Mouse (Mus musculus): Measurements from ENCODE around the gene Yeats4. TPM values are rescaled to one million over a fixed set of nuclear protein-coding genes. Genes with fewer than 3 reads are reported as not detected.

Yeats4 gene
- total and polyA plus RNA-seq, 3 experiments, result 50.3 to 133 (median 110) TPM

GRCm38 (mm10) chr10:117206070-117206469 lies 18.2 kb downstream of the Yeats4 start:
- Histone ChIP-seq H3K9ac (ENCODE audit: insufficient read depth, low read depth) (no peak overlapping the region), H3K27me3 (replicated peaks) (no peaks in the 10 kb centered on the region), H3K4me3 (replicated peaks in 1 of 3; ENCODE audit: low read depth in 2 of 3, low read length in 2 of 3, poor library complexity in 1 of 3) (no peak overlapping the region), H3K27ac (ENCODE audit: insufficient read depth, low read depth) (no peak overlapping the region), H3K36me3 (replicated peaks in 1 of 2; ENCODE audit: control insufficient read depth in 1 of 2, insufficient read depth in 1 of 2, low read length in 1 of 2) (no peaks in the 10 kb centered on the region), H3K4me1 (ENCODE audit: control insufficient read depth in 1 of 2, insufficient read depth in 2 of 2) (peaks cover 4 to 14% of the 10 kb centered on the region in 2 experiments; a peak in 3 of 4 replicates), H3K79me2 (replicated peaks; ENCODE audit: control insufficient read depth, extremely low read depth, insufficient read depth, poor library complexity, severe bottlenecking) (no peaks in the 10 kb centered on the region), H3K4me2 (ENCODE audit: insufficient read depth, low read depth, poor library complexity, severe bottlenecking) (no peak overlapping the region), H3K9me3 (replicated peaks; ENCODE audit: low read length) (no peaks in the 10 kb centered on the region)
- in situ Hi-C loops (cut with MboI; ENCODE audit: low pct_ligation_motif_present, low pct_unique_long_range_greater_than_20kb, low sequenced_read_pairs) (loop anchor here (25.0 kb wide), 1 partner anchor 269 kb away; no protein-coding TSS in a partner anchor), dilution Hi-C loops (cut with MboI; ENCODE audit: extremely low pct_ligation_motif_present, extremely low pct_unique_long_range_greater_than_20kb, low sequenced_read_pairs) (no loop called here)
- no peak for DNase-seq (ENCODE audit: extremely low read depth)
- TF ChIP-seq PAX5 (IDR thresholded peaks at IDR 0.05; ENCODE audit: low read length) (no peak), CHD2 (IDR thresholded peaks at IDR 0.05; ENCODE audit: low read length) (no peak), MAX (IDR thresholded peaks at IDR 0.05; ENCODE audit: low read length) (no peak), MEF2A (IDR thresholded peaks at IDR 0.05; ENCODE audit: borderline replicate concordance, low read depth, low read length) (no peak), JUND (conservative IDR thresholded peaks at IDR 0.05; ENCODE audit: low read depth, low read length) (no peak), JUN (IDR thresholded peaks at IDR 0.05; ENCODE audit: insufficient read depth, low read depth, low read length) (no peak), POLR2A (IDR thresholded peaks at IDR 0.05; ENCODE audit: low read depth, low read length) (no peak), USF1 (IDR thresholded peaks at IDR 0.05; ENCODE audit: low read depth, low read length) (no peak), EP300 (IDR thresholded peaks at IDR 0.05; ENCODE audit: low read length) (no peak), ZNF384 (IDR thresholded peaks at IDR 0.05; ENCODE audit: low read depth, low read length) (no peak), ZMIZ1 (IDR thresholded peaks at IDR 0.05; ENCODE audit: low read depth, low read length) (no peak), TBP (conservative IDR thresholded peaks at IDR 0.05; ENCODE audit: low read depth, low read length) (no peak), UBTF (IDR thresholded peaks at IDR 0.05; ENCODE audit: low read depth, low read length) (no peak), ELF1 (IDR thresholded peaks at IDR 0.05; ENCODE audit: low read depth, low read length) (no peak), IRF4 (IDR thresholded peaks at IDR 0.05; ENCODE audit: low read depth, low read length) (no peak), NRF1 (IDR thresholded peaks at IDR 0.05; ENCODE audit: low read depth, low read length) (no peak), MXI1 (IDR thresholded peaks at IDR 0.05; ENCODE audit: low read depth, low read length) (no peak), ZC3H11A (IDR thresholded peaks at IDR 0.05; ENCODE audit: low read depth, low read length) (no peak), SIN3A (IDR thresholded peaks at IDR 0.05; ENCODE audit: low read length) (no peak), USF2 (conservative IDR thresholded peaks at IDR 0.05; ENCODE audit: low read depth, low read length) (no peak)

GRCm38 (mm10) chr10:117203558-117203981 lies 20.7 kb downstream of the Yeats4 start:
- H3K4me3 ChIP-seq (replicated peaks in 1 of 3; ENCODE audit: low read depth in 2 of 3, low read length in 2 of 3, poor library complexity in 1 of 3), result no peak overlapping the region
- no peak overlapping the region for H3K4me2 ChIP-seq (ENCODE audit: insufficient read depth, low read depth, poor library complexity, severe bottlenecking)
- H3K9me3 ChIP-seq (replicated peaks; ENCODE audit: low read length), result no peaks in the 10 kb centered on the region
- H3K9ac ChIP-seq (ENCODE audit: insufficient read depth, low read depth), result no peak overlapping the region
- DNase-seq (ENCODE audit: extremely low read depth), result no peak
- no peak for TF ChIP-seq SMC3 (IDR thresholded peaks at IDR 0.05; ENCODE audit: low read depth, low read length)
- TF ChIP-seq MAX (IDR thresholded peaks at IDR 0.05; ENCODE audit: low read length), result no peak
- peak; percentile 45 for TF ChIP-seq RAD21 (IDR thresholded peaks at IDR 0.05; ENCODE audit: low read depth, low read length)
- 0 out of 2 replicates have a peak, but pooled peaks have one; percentile 9 for TF ChIP-seq IRF4 (IDR thresholded peaks at IDR 0.05; ENCODE audit: low read depth, low read length)
- no peak for TF ChIP-seq MXI1 (IDR thresholded peaks at IDR 0.05; ENCODE audit: low read depth, low read length)
- TF ChIP-seq USF1 (IDR thresholded peaks at IDR 0.05; ENCODE audit: low read depth, low read length), result no peak
- no peak for TF ChIP-seq TCF12 (IDR thresholded peaks at IDR 0.05; ENCODE audit: low read depth, low read length)
- TF ChIP-seq NRF1 (IDR thresholded peaks at IDR 0.05; ENCODE audit: low read depth, low read length), result no peak
- no peak for TF ChIP-seq MAFK (IDR thresholded peaks at IDR 0.05; ENCODE audit: insufficient replicate concordance, low read length)
- no peak for TF ChIP-seq USF2 (conservative IDR thresholded peaks at IDR 0.05; ENCODE audit: low read depth, low read length)
- TF ChIP-seq GABPA (IDR thresholded peaks at IDR 0.05; ENCODE audit: insufficient replicate concordance, low read depth, low read length), result no peak
- TF ChIP-seq CTCF (conservative IDR thresholded peaks at IDR 0.05 in 1 of 2, IDR thresholded peaks at IDR 0.05 in 1 of 2; ENCODE audit: low read depth in 2 of 2, low read length in 2 of 2), result peak in 1 of 2 experiments; percentile 48; a peak in 2 of 4 replicates
- TF ChIP-seq ZC3H11A (IDR thresholded peaks at IDR 0.05; ENCODE audit: low read depth, low read length), result no peak
- TF ChIP-seq BHLHE40 (IDR thresholded peaks at IDR 0.05; ENCODE audit: low read depth, low read length), result peak; percentile 44; the same call in 1 of the 2 replicates
- TF ChIP-seq TBP (conservative IDR thresholded peaks at IDR 0.05; ENCODE audit: low read depth, low read length), result no peak
- TF ChIP-seq PAX5 (IDR thresholded peaks at IDR 0.05; ENCODE audit: low read length), result no peak
- H3K79me2 ChIP-seq (replicated peaks; ENCODE audit: control insufficient read depth, extremely low read depth, insufficient read depth, poor library complexity, severe bottlenecking), result no peaks in the 10 kb centered on the region
- dilution Hi-C loops (cut with MboI; ENCODE audit: extremely low pct_ligation_motif_present, extremely low pct_unique_long_range_greater_than_20kb, low sequenced_read_pairs) (no loop called here), in situ Hi-C loops (cut with MboI; ENCODE audit: low pct_ligation_motif_present, low pct_unique_long_range_greater_than_20kb, low sequenced_read_pairs) (loop anchor here (5.0 to 25.0 kb wide), 2 partner anchors 146 to 266 kb away; no protein-coding TSS in a partner anchor)
- no peaks in the 10 kb centered on the region for H3K4me1 ChIP-seq (ENCODE audit: control insufficient read depth in 1 of 2, insufficient read depth in 2 of 2)
- H3K36me3 ChIP-seq (replicated peaks in 1 of 2; ENCODE audit: control insufficient read depth in 1 of 2, insufficient read depth in 1 of 2, low read length in 1 of 2), result no peaks in the 10 kb centered on the region
- H3K27me3 ChIP-seq (replicated peaks), result no peaks in the 10 kb centered on the region
- H3K27ac ChIP-seq (ENCODE audit: insufficient read depth, low read depth), result no peak overlapping the region
